Mouse (Mus musculus): Measurements from ENCODE around the gene Pias4.

DNA sequence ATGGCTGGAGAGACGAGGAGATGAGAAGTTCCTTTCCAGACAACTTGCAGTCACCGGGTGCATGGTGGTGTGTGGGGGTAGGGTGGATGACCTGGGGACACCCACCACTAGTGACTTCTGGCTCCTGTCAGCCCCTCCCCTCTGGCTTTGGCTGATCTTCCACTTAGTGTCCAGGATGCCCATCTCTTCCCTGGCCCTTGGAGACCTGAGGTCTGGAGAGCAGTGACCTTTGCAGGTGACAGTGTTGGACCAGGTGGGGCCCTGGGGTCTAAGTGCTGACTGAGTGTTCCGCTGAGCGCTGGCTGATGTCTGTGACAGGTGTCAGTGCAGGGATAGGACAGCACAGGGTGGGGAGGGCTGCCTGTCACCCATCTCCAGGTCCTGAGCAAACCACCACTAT lies 27.6 kb upstream of the Pias4 start:
- TF ChIP-seq CTCF (IDR thresholded peaks at IDR 0.05; ENCODE audit: low read depth, low read length) = no peak
- TF ChIP-seq EP300 (IDR thresholded peaks at IDR 0.05; ENCODE audit: insufficient read depth, low read depth, low read length) = no peak
- no peak for TF ChIP-seq POLR2A (IDR thresholded peaks at IDR 0.05; ENCODE audit: insufficient read depth, low read length)
